Mouse (Mus musculus) hematopoietic stem cell, adult 5-6 weeks (primary cell): ENCODE data around the gene Qrich2. TPM values are rescaled to one million over a fixed set of nuclear protein-coding genes. Genes with fewer than 3 reads are reported as not detected.
"Not testable (repeated sequence)": the region's sequence is repeated elsewhere in the genome, so short reads cannot be mapped to it uniquely, and the experiment has no call there.

Source experiments
- ATAC-seq, 2 experiments: fragments of 125-278 bp in 1 of 2; replicated peaks in 1 of 2; 2 replicates each; pipeline ENCODE4 v1.8.0; 2016 to 2017; ENCODE audit warnings: inconsistent platforms in 2 of 2, mild to moderate bottlenecking in 2 of 2, moderate number of reproducible peaks in 2 of 2, low read depth in 1 of 2, moderate TSS enrichment in 1 of 2; ENCODE audit not compliant: low FRiP score in 2 of 2, poor library complexity in 2 of 2, severe bottlenecking in 2 of 2, insufficient read depth in 1 of 2, low TSS enrichment in 1 of 2
- total RNA-seq: library from RNA; stranded (forward); fragments of 172-1452, 232-1000 nt; gene quantifications from 2 replicates; pipeline ENCODE4 v1.2.3, GENCODE M21; 2017

Gene Qrich2
- total RNA-seq, 1 experiment from 2014 or later = not detected

DNA sequence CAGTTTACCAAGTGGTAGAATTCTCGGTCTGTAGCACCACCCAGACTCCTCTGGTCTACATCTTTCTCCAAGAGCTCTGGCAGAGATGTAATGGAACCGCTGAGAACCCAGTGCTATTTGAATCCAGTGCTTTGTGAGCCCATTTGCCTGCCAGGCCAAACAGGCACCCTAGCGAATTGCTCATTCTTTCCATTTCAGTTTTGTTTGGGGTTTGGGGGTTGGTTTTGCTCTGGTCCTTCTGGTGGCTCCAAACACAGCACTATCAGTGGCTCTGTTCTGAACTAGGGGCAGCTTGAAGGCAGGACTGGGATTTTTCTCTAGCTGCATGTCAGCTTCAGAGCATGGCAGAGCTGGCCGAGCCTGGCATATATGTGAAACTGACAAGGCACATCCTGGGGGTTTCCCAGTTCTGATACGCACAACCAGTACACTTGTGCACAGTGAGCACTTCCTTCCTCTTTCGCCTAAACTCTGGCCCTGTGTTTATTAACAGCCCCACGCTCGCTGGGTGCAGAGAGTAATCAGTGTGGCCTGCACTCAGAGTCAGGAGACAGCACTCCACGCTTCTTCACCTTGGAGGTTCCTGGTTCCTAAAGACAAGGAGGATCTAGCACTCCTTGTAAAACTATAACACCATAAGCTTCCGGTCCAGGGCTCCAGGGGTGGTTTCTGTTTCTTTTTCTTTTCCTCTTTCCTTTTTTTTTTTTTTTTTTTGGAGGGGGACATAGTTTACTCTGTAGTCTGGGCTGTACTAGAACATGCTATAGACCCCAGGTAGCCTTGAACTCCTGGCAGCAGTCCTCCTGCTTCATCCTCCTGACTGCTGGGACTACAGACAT lies 42.0 kb downstream of the Qrich2 start:
- ATAC-seq = peak; percentile 93 to 95

DNA sequence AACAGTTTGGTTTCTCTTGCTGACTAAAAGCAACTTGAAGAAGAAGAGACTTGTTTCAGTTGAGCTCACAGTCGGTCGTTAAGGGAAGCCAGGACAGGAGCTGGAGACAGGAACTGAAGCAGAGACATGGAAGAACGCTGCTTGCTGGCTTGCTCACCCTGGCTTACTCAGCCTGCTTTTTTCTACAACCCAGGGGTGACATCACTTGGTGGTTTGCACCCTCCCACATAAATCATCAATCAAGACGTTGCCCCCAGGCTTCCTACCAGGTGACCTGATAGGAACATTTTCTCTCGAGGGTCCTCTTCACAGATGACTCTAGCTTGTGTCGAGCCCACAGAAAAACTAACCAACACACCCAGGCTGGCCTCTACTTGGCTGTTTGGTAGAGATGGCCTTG lies 42.8 kb downstream of the Qrich2 start:
- ATAC-seq = no peak

DNA sequence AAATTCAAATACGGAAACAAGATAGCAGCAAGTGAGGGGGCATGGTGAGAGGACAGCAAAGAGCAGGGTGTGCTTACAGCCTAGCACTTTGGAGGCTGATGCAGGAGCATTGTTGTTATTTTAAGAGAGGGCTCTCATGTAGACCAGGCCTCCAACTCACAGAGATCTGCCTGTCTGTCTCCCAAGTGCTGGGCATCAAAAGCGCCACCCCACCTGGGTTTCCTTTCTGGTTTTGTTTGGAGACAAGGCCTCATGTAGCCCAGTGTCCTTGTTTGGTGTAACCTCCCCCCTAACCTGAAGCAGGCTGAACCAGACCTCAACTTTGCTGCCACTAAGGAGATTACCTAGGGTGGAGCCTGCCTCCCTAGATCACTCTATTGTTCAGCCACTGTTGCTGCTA lies 43.5 kb downstream of the Qrich2 start:
- no peak for ATAC-seq

DNA sequence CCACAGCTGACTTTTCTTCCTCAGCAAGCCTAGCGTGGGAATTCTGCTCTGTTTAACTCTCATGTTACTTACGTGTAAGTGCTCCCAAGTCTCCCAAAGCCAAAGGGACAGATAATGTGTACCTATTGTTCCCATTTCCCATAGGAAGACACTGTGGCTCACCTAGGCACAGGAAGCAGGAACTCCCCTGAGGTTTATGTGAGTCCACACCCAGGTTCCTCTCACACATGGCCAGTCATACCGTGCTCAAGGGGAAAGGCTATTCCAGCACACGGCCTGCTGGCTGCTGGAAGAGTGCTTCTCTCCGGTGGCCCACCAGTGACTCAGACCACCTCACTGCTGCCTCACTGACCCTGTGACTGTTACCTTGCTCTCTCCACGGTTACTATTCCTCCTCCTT lies 44.9 kb downstream of the Qrich2 start:
- no peak for ATAC-seq

DNA sequence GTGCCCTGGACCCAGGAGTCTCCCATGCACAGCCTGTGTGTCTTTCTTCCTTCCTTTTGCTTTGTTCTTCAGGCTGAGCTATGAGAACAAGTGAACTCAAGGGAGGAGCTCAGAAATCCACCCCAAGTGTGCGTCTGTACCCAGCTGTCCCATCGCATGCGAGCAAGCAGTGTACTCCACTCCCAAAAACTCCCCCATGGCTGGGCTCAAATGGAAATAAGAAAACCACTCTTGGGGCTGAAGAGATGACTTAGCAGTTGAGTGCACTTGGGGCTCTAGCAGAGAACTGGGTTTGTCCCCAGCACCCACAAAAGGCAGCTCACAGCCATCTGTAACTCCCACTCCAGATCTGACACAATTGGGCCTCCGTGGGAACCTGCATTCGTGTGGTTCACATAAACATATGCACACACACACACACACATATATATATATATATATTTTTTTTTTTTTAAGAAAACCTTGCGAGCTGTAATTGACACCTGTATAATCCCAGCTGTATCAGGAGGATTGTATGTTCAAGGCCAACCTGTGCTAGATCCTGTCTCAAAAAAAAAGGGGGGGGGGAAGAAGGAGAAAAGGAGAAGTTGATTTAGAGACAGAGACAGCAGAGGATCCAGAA lies 47.1 kb downstream of the Qrich2 start:
- ATAC-seq = peak; percentile 23 to 33; a peak in 2 of 4 replicates

DNA sequence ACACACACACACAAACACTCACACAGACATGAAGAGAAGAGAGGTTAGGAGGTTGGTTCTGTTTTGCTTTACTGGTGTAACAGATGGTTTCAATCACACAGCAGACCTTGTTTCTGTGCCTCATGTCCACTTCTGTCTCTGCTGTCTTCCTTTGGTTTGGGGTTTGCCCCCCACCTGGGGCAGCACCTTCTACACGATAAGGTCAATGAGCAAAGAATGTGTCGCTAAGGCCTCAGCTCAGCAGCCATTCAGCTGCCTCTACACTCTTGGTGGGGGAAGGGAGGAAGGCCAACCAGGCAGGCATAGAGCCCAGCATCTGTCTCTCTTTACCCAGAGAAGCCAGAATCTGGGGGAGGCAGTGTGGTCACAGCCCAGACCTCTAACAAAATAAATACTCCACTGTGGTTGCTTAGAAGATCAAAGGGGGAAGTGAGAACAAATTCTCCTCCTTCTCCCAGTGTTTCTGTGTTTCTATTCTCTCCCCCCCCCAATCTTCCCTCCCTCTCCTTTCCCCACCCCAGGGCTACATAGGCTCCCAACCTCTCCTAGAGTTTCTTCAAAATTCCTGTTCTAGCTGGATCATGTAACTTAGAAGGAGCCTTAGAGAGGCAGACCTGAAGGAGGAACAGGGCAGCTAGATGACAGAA lies 47.7 kb downstream of the Qrich2 start:
- ATAC-seq = peak; percentile 84 to 89

DNA sequence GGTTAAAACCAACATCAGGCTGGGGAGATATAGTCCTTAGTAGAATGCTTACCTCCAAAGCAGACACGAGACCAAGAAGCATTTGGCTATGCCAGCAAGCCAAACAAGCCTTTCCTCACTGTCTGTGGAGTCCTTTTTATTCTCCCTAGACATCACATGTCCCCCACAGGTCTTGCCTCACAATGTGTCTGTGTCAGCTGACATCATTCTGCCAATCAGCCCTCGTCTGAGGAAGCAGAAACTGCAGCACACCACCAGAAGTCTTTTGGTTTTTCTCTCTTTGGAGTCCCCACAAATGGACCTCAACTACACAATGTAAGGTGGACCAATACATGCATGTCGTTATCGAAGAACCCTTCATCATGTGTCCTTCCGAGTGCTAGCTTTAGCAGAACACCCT lies 49.0 kb downstream of the Qrich2 start:
- ATAC-seq = no peak

DNA sequence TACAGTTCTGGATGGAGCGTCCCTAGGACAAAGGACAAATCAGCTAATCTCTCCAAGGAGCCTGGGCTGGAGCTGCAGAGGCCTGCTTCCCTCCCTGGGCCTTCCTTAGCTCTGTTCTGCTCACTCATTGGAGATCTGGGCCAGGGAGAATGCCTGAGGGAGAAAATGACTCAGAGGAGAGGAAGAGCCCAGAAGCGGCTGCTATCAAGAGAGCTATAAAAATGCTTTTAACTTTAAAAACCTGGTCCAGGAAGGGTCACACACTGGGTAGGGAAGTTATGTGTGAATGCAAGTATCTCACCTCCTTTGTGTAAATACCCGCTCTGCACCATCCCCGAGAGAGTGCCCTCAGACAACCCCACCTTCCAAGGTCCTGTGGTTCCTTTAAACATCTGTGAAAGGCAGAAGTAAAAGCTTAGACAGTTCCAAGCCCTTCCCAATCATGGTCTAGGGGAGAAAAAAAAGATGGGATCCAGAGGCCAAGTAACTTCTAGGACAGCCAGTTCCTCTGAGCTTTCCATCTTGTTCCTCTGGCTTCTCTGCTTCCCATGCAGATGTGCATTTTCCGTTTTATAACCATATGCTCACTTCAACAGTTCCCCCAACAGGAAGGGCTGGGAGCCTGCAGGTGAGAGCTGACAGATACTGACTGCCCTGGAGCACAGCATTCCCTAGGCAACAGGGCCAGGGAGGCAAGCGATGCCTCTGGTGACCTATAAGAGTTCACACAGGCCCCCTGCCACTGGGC lies 49.7 kb downstream of the Qrich2 start:
- ATAC-seq = no peak

DNA sequence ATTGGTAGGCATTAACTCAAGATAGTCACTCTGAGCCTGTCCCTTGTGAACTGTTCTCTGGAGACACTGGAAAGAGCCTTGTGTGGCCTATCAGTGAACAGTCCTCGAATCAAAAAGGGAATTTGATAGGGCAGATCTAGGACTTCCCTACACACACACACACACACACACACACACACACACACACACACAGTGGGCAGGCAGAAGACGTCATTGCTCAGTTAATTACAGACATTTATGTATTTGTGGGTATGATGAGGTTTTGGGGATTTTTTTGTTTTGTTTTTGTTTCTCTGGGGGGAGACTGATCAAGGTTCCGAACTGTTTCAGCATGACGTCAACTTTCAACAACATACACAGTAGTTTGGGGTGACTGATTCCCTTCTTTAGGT lies 52.4 kb downstream of the Qrich2 start:
- no peak for ATAC-seq

DNA sequence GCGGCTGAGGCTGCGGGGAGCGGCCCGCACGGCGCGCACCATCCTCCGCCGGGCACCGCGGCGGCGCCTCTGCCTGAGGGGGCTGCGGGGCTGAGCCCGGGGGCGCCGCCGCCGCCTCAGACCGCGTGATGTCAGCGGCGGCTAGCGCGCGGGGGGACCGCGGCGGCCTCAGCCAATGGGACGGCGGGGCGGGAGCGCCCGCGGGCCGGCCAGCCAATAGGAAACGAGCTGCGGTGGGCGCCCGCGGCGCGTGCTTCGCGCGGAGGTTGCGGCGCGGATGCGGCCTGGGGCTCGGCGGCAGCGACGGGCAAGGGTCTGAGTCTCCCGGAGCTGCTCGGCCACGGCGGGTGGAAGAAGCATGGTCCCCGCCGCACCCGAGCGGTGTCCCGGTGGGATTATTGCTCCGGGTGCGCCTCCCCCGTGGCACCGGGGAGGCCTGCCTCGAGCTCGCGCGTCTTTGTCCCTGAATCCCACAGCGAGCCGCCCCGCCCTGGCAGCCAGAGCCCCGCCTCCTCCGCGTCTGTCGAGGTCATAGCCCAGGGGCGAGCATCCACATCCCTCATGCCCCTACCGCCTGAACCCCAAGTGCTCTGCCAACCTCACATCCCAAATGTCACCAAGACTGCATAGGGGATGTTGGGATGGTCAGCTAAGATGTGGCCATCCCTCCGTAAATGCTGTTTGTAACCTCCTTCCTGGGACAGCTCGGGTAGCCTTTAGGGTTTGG lies 53.0 kb downstream of the Qrich2 start, which contains the start of gene Rnf157:
Rnf157 (minus strand) TSS at position 129 of the 727 bp plus-strand sequence.
- ATAC-seq = peak; percentile 51 to 59; a peak in 2 of 4 replicates

DNA sequence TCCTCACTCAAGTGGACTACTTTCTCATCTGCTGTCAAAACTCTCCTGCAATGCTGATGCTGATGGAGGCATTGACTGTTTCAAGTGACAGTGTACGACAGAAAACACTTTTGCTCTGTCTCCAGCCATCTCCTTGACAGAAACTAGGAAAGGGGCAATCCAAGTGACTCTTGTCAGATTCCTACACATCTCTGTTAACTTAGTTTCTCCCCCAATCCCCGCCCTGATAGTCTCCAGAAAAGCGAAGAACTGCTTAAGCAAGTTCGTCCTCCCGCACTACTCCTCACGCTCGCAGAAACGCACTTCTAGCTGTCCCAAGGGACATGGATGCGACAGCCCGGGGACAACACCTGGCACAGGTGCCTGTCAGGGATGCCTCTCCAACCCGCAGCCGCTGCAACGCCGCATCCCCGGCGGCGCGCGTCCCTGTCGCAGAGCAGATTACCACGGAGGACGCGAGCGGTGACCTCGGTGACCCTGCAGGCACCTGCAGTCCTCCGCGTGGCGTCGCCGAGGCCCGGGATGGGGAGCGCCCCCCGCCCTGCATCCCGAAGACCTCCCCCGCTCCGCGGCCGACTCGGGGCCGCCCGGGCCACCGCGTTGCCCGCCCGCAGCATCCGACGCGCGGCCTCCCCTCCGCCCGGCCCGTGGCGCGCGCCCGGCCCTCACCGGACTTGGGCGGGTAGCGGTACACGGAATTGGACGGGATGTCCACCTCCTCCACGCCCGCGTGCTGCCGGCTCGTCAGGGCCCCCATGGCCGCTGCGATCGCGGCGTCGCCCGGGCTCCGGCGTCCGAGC lies 53.8 kb downstream of the Qrich2 start:
- ATAC-seq = no peak

DNA sequence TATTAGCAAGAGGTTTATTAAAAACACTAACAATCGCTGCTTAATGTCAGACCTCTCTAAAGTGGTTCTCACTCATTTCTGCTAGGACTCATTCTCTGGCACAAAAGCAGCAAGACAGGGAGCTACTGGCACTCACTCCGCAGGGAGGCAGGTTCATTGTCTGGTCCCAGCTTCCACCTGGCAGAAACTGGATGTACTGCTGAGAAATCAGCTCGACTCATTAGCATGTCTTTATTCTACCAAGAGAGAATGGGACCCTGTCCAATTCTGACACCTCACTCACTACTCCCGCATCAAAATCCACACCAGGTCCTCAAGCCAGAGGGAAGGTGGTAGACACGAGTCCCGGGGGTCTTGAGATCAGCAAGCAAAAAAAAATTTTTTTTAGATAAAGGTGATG lies 54.5 kb downstream of the Qrich2 start:
- ATAC-seq = no peak

DNA sequence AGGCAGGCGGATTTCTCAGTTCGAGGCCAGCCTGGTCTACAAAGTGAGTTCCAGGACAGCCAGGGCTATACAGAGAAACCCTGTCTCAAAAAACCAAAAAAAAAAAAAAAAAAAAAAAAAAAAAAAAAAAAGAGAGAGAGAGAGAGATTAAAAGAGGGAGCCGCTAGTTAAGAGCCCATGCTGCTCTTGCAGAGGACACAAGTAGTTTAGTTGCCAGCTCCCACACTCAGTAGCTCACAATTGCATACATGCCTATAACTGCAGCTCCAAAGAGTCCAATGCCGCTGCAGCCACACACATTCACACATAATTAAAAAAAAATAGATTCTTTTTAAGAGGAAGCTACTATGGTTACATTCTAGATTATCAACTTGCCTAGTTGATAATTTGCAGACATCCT lies 55.6 kb downstream of the Qrich2 start:
- ATAC-seq = not testable (repeated sequence)

DNA sequence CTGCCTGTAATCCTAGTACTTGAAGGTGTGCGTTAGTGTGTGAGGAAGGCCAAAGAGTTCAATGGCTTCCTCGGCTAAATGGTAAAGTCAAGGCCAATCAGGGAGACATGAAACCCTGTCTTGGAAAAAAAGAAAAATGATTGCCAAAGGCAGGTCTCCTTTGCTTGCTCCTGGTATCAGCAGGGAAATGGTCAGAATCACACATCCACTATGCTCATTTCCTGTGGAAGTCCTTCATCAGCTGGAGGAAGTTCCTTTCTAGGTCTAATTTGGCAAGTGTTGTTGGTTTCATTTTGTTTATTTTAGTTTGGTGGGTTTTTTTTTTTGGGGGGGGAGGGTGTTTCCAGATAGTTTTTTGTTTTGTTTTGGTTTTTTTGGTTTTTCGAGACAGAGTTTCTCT lies 57.0 kb downstream of the Qrich2 start:
- no peak for ATAC-seq

DNA sequence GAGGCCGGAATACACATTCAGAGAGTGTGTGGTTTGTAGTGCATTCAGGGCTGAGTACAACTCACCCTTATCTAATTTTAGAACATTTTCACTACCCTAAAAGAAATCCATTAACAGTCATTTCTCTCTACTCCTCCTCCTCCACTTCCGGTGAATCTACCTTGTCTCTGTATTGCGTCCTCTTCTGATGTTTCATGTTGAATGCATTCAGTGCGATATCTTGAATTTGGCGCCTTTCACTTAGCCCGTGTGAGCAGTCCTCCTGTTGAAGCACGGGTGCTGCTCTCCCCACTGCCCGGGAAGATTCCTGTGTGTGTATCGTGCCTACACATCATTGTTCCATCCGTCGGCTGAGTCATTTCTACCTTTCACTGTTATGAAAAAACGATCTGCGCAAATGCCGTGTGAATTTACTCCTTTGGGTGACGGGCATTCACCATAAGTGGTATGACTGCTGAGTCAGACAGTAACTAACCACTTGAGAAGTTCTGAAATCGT lies 59.8 kb downstream of the Qrich2 start:
- ATAC-seq = no peak

DNA sequence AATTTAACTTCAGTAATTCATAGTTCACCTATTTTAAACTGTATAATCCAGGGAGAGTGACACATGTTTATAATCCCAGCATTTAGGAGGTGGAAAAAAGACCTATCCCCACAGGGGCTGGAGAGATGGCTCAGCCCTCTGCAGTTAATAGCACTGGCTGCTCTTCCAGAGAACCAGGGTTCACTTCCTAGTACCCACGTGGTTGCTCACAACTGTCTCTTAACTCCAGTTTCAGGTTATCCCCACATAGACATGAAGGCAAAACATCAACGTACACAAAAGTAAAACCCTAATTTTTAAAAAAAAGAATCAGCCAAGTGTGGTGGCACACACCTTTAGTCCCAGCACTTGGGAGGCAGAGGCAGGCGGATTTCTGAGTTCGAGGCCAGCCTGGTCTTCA lies 60.4 kb downstream of the Qrich2 start:
- no peak for ATAC-seq
